Mouse (Mus musculus) lung, postnatal 36 days (tissue): ENCODE measurements around the gene Clec4g.

Experiments used
- DNase-seq: peaks from one replicate; pipeline ENCODE4 v3.0.0; 2022; ENCODE audit warnings: mixed read lengths

Gene Clec4g

GRCm38 (mm10) chr8:3678831-3679230 lies 41.6 kb downstream of the Clec4g start:
- DNase-seq = no peak

- peak; percentile 42 for DNase-seq
These were observed 43.4 kb downstream of the Clec4g start for GRCm38 (mm10) chr8:3676993-3677579.

- peak; percentile 95 for DNase-seq
These were observed 44.1 kb downstream of the Clec4g start, which contains the start of gene Trappc5 for GRCm38 (mm10) chr8:3676131-3676992. Gene Trappc5 (plus strand): TSS chr8:3676299.

- DNase-seq = no peak
These were observed 45.8 kb downstream of the Clec4g start for GRCm38 (mm10) chr8:3674671-3675070.

GRCm38 (mm10) chr8:3671980-3672491 lies 48.4 kb downstream of the Clec4g start, which contains the start of gene Fcor:
Gene Fcor (minus strand): TSS chr8:3672362.
- DNase-seq = peak; percentile 92

DNA sequence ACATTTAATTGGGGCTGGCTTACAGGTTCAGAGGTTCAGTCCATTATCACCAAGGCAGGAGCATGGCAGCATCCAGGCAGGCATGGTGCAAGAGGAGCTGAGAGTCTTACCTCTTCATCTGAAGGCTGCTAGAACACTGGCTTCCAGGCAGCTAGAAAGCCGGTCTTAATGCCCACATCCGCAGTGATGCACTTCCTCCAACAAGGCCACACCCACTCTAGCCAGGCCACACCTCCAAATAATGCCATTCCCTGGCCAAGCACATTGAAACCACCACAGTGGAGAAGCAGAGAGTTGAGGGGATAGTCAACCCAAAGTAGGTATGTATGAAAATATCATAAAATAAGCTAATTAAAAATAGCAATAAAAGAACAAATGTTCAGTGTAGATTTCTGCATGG lies 50.1 kb downstream of the Clec4g start:
- DNase-seq = peak; percentile 80

GRCm38 (mm10) chr8:3665507-3665906 lies 54.9 kb downstream of the Clec4g start, which contains the start of gene Mcemp1:
Gene Mcemp1 (plus strand): TSS chr8:3665754.
- peak; percentile 59 for DNase-seq

DNA sequence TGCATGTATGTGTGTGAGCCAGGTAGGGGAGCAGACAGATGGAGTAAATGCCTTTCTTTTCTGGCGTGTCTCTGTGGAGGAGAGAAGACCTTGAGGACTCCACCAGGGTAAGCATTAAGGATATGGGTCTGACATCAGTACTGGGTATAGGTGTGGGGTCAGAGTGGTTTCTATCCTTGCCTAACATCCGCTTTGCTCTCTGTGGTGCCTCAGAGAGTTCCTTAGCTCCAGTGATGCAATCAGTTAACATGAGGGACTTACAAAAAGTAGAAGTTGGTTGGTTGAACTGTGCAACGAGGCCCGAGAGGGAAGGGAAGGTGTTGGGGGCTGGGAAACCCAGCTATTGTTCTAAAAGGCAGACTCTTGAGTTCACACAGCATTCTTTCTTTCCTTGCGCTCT lies 56.0 kb downstream of the Clec4g start:
- peak; percentile 43 for DNase-seq

DNA sequence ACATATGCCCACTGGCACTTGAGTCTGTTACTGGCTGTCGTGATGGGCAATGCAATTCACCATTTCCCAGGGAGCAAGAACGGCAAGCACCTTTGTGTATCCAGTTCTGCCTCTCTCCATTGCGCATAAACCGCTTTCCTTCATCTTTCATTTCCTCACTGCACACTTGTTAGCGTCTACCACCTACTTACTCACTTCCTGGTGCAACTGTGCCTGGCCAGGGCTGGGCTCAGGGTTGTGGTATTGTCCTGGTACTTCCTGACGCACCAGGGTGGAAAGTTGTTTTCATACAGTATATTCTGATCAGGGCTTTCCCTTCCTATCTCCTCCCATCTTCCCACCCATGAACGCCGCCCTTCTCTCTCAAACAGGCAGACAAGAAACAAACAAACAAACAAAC lies 59.6 kb downstream of the Clec4g start:
- peak; percentile 57 for DNase-seq
